18 mouse cellular contexts compared by ENCODE assay signal in the genomic region with DNA sequence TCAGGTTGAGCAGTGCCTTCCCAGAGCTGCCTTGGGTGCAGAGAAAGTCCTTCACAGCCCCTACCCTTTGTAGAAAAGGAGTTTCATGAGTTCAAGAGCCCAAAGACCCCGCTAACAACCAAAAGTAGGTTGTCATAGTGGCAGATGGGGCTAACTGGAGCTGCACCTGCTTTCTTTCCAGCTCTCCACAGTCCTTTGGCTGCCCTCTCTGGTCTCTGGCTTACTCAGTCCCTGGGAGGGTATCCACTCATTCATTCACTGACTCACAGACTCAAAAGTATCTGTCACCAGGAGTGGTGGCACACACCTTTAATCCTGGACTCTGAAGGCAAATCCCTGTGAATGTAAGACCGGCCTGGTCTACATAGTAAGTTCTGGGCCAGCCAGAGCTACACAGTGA.
"Had no signal": no experiment of that assay in that cellular context is flagged by ENCODE, and none has a peak within 500 bp of the region (broad histone marks: within the 10 kb centered on the region; RNA-seq: fewer than 3 reads in every experiment).

No protein-coding gene starts in this region.

- DNase-seq: cerebellum, adult 8-10 months; cerebellum, adult 9-10 months; cerebellum, adult 9-11 months; cerebellum, postnatal 25 days; embryo, embryonic 11 days; forebrain, postnatal 0 days; gastrocnemius, adult 2 months; gastrocnemius, postnatal 10 days; gastrocnemius, postnatal 14 days; gastrocnemius, postnatal 25 days; gastrocnemius, postnatal 36 days; heart, adult 11 months; heart, adult 18-20 months; heart, adult 2 months had no signal

- ATAC-seq: forebrain, embryonic 13.5 days; forebrain, embryonic 14.5 days; forebrain, embryonic 15.5 days; forebrain, embryonic 16.5 days; forebrain, postnatal 0 days had no signal
